Mouse (Mus musculus): ENCODE measurements around the gene Gm5134.

The Gm5134 gene

DNA sequence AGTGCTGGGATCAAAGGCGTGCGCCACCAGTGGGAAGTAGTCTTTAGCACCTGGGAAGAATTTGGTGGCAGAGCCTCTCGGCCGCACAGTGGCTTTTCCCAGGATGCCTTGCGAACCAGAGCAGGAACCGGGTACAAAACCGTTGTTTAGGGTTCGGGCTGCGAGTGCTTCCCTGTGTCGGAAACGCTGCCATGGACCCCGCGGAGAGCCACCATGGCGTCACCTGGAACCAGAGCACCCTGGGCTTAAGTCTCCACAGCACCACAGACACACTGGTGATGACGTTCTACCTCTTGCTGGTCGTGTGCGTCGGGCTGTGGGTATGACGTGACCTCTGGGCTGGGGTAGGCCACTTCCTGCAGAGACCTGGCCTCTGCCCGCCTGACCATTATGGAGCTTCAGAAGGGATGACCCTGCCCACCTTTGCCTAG, at the start of gene Gm5134:
Gm5134 (plus strand) TSS at position 134 of the 431 bp plus-strand sequence.
- no peak for DNase-seq

DNA sequence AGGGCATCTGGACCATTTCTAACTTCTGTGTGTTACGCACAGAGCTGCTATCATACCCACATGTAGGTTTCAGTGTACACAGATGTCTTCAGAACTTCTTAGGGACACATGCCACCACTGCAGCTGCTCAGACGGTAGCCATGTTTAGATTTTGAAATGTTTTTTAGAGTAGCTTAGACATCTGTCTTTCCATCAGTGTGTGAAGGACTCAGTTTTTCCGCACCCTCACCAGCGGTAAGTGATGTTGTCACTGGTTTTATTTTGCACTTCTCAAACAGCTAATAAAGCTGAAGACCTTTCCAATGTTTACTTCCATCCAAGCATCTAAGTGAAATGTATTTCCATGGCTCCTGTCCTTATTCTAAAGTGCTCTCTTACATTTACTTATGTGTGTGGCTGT, 47.4 kb upstream of the Gm5134 start:
- no peak for DNase-seq

DNA sequence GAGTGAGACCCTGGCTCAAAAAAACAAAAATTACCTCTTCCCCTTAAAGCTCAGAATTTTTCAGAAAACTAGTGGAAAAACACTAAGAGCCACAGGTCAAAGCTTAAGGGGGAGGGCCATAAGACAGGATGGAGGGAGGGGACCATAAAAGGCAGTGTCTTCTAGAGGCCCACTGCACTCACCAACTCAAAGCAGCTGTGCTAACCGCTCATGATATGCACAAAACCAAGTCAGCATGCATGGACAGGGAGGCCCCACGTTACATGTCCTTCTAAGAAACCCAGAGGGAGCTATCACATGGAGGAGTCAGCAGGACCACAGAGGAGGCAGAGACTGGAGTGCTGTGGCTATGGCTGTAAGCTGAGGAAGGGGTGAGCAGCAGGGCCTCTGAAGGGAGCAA, 43.6 kb upstream of the Gm5134 start:
- no peak for DNase-seq

DNA sequence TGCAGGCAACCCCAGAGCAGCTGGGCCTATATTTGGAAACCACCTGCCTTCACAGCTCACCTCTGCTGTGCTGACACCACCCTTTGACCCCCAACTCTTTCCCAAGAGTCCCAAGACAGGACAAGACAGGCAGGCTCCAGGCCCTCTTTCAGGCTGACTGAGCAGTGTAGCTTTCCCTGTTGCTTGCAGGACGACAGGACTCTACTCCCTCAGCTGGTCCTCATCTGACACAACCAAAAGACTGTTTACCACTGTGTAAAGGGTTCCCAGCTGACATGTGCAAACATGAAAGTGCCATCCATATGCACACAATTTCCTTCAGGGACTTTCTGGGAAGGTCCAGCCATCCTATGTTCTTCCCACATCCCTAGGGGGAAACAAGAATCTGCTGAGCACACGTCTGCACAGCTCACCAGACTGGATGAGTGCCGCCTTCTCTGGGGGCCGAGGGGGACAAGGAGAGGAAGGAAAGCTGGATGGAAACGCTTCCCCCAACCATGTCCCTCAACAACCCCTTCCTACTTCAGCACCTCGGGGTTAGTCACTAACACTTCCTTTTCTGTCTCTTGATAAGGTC, 41.2 kb upstream of the Gm5134 start:
- no peak for DNase-seq

DNA sequence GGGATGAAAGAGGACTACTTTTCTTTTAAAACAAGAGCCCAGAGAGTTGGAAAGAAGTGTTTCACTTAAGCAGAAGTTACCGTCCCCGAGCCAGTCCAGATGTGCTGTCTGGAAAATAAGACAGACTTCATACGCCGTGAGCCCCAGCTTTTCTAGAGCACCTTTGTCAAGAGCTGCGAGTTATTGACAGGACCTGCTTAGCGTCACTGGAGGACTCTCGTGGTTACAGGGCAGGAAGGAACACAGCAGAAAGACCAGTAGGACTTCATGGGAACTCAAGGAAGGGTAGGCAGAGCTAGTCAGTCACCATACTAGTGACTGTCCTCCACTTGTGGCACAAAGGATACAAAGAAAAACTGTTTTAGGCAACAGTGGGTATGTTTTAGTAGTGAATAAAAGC, 38.8 kb upstream of the Gm5134 start:
- DNase-seq: no peak

DNA sequence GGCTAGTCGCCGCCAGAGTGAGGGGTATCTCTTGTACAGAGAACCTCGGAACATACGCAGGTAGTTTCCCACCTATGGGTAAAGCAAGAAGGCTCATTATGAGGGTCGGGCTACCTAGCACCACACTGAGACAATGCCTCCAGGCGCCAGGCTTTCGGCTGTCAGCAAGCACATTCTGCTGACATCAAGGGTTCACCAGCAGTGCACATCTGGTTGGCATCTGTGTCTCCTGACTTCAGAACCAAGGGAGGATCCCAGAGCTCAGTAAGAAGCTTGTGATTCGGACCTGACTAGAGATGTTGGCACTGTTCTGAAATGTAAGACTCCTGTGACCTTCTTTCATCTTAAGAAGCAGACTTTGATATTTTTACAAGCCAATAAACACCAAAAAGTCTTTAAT, 37.5 kb upstream of the Gm5134 start:
- DNase-seq: no peak

DNA sequence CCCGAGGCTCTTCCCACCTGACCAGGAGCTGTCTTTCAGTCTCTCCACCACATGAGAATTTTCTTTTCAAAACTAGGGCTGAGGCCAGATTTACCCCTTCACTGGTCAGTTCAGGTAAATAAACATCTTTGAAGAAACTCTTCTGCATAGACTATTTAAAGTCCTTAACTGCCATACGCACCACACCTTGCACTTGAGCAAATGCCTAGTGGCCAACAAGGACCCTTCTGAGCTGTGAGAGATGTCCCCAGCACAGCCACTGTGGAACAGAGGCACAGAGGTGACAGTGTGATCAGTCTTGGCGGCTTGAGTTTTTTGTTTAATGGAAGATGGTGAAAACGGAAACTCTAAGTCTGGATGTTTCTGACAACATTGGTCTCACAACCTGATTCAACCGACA, 35.3 kb upstream of the Gm5134 start:
- no peak for DNase-seq

DNA sequence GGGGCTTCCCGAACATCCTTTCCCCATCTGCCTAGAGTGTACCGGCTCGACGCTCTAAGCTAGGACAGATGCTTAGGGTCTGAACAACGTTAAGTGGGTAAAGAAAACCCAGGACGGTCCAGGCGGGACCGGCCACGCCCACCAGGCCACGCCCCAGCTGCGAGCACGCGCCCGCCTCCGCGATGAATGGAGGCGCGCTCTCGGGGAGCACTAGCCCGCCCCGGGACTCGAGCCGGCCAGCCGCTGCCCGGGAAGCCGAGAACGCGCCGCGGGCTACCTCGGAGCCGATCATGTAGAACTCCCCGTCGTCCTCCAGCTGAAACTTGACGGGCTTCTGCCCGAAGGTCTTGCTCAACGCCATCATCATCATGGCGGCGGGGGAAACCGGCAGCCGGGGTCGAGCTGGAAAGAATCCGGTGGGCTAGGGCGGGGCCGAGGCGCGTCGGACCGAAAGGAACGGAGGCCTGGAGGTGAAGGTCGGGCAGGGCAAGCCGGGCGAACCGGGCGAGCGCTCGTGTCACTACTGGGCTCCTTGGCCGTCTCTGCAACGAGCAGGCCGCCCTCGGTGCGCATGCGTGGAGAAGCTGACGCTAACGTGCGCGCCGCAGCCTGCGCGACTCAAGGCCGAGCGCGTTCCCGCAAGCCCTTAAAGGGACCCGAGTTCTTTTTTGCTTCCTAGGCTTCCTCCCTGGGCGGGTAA, 33.1 kb upstream of the Gm5134 start, which contains the start of gene Smarcb1:
Smarcb1 (minus strand) TSS at position 592 of the 700 bp plus-strand sequence.
- DNase-seq: peak; percentile 97 to 98

DNA sequence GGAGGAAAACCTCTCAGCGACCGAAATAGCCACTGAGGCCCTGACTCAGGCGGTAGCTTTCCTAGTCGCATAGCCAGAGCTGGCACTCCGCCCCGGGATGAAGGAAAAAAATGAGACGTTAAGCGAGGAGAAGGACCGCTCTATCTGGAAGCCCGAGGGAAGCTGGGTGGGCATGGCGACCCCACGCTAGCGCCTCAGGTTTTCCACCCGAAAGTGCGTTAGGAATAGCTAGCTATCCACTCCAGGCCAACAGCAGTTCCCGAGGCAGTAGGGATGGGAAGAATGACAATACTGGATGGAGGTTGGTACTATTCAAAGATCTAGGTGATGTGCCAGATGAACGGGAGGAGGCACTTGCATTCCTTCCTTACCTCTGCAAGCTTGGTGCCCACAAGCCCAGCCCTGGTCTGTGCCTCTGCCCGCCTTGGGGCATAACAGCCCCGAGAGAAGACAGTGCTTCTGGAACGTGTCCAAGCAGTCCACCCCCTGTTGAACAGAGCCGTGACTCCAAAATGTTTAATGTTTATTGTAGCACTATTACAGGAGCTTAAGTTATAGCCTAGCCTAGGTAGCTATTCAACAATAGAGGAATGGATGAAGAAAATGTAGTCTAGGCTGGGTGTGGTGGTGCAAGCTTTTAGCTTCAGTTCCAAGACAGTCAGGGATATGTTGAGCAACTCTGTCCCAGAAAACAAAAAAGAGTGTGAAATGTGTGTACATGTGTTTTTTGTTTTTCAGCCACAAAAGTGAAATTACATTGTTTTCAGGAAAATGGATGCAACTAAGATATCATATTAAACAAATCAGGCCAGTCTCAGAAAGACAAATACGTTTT, 32.4 kb upstream of the Gm5134 start:
- DNase-seq: peak; percentile 49 to 56

DNA sequence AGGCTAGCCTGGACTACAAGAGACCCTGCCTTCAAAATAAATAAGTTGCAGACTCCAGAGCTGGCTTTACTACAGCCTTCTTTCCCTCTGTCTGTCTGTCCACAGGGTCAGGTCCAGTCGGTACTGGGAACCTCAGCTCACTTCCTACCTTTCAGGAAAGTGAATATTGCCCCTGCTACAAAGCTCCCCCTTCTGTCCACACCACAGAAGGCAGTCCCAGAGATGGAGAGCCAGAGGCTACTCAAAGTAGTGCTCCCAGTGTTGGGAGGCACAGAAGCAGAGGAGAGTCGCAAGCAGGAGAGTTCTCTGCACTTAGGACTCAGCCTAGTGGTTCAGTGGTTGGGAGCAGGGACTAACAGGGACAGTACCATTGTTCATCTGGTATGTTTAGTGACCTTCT, 30.0 kb upstream of the Gm5134 start:
- no peak for DNase-seq

DNA sequence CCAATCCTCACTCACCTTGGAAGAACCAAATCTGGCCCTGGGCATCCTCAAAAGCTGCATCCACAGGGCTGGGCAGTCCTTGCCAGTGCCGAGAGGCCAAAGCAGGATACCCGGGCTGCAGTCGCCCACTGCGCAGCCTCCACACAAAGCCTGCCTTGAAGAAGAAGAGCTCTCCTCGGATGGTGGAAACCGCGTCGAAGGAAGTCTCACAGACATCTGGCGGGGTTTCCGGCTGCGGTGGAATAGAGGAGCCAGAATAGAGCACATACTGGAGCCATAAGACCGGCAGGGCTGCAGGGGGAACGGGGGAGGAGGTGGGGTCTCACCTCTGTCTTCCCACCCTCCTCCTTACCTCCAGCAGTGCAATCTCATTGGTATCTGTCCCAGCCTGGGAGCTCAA, 27.9 kb upstream of the Gm5134 start:
- no peak for DNase-seq

DNA sequence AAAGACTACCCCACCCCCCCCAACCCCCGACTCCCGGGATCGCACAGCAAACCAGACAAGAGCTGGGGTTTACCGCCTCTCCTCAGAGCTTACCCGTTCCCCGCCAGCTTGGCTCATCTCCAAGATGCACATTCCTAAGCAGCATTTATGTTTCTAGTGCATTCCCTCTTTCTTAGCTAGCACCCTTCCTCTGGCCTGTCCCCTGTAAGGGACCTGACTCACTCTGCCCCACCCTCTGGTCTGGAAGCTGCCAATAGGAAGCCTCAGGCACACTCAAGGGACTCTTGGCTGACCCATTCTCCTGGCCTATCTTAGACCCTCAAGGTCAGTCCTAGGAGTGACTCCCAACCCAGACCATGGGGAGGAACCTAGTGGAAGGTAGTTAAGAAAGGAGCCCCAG, 24.0 kb upstream of the Gm5134 start:
- no peak for DNase-seq

DNA sequence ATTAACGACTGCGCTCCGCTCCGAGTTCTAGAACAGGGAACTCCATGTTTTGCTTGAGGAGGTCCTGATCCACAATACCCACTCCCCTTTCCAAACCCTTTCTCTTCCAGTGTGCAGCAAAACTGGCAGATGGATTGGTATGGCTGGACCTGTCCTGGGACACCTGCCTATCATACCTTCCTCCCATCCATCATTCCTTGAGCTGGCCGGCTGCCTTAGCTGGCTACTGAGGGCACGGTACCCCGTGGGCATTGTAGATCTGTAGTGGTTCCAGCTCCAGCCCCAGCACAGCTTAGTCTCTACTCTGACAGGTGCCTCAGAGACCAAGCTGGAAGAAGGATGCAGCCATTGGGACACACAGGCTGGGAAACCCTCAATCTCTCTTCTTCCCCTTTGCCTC, 23.0 kb upstream of the Gm5134 start:
- DNase-seq: no peak

DNA sequence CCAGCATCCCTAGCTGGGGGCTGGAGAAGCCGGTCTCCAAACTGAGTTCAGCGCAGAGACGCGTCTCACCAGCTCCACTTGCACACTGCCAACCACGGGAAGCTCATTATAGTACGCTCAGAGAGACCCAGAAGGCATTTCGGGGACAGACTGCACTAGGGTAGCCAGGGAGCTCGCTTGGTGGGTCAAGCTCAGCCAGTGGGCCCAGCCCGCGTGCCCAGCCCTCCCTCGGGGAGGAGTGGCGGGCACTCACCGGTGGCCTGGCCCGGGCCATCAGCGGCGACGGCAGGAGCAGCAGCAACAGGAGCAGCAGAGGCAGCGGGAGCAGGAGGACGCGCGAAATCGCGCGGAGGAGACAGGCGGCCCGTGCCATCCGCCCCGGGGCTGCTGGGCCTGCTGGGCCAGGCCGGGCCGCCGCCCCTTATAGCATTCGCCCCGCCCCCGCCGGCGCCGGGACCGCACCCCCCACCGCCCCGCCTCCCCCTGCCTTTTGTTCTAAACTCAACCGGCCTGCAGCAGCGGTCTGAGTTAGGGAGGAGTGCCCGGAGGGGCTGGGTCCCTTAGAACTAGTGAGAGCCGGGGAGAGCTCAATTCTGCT, 22.1 kb upstream of the Gm5134 start:
- peak; percentile 30 to 45 for DNase-seq

DNA sequence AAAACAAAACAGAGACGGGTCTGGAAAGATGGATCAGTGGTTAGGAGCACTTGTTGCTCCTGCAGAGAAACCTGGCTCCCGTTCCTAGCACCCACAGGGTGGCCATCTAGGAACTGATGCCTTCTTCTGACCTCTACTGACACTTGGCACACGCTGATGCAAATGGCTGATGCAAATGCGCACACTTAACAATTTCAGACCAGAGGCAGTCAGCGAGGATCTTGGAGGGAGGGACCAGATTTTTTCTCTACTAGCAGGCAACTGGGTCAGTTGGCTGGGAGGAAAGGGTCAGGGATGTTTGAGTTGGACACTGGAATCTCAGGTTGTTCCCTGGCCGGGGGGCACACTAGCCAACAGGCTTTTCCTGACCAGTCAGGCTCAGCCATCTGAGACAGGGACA, 21.4 kb upstream of the Gm5134 start, which contains the start of gene Chchd10:
Chchd10 (plus strand) TSS at position 240 of the 400 bp plus-strand sequence.
- no peak for DNase-seq

DNA sequence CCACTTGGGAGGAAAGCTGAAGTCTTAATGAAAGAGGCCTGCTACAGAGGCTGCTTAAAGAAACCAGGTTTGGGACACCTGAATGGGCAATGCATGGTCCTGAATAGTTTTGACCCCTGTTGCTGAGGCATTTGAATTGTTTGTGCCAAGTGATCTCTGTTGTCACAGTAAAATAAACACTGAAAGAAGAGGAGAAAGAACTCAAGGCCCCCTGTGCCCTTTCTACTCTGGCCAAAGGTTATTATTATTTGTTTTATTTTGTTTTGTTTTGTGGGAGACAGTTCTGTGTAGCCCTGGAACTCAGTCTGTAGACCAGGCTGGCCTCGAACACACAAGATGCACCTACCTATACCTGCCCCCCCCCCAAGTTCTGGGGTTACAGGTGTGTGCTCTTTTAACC, 19.3 kb upstream of the Gm5134 start:
- no peak for DNase-seq

DNA sequence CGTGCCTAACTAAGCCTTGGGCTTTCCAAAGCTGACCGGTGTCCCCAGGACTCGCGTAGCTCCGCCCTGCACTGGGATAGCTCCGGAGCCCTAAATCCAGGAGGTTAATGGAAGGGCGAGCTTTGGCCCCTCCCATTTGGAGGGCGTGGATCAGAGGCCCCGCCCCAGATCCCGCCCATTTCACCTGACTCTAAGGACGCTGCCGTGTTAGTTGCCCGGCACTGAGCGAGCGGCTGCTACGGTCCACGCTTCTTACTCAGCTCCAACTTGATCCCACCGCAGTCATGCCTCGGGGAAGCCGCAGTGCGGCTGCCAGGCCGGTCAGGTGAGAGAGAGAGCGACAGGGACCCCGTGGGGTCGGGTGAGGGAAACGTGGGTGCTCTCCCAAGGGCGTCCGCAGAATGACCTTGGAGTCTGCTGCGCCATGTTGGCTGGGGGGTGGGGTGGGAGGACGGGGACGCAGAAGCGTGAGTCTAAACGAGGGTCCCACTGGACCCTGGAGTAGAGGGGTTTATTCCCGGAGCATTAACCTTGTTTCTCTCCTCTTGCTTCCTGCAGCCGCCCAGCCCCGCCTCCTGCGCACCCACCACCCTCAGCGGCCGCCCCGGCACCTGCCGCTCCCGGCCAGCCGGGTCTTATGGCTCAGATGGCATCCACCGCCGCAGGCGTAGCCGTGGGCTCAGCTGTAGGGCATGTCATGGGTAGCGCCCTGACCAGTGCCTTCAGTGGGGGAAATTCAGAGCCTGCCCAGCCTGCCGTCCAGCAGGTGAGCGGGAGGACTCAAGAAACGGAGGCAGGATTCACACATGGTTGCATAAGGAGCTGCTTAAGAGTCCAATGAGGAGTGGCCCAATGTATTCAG, 18.4 kb upstream of the Gm5134 start, which contains the start of gene Mmp11:
Mmp11 (minus strand) TSS at position 817 of the 862 bp plus-strand sequence.
- peak; percentile 88 to 89 for DNase-seq

DNA sequence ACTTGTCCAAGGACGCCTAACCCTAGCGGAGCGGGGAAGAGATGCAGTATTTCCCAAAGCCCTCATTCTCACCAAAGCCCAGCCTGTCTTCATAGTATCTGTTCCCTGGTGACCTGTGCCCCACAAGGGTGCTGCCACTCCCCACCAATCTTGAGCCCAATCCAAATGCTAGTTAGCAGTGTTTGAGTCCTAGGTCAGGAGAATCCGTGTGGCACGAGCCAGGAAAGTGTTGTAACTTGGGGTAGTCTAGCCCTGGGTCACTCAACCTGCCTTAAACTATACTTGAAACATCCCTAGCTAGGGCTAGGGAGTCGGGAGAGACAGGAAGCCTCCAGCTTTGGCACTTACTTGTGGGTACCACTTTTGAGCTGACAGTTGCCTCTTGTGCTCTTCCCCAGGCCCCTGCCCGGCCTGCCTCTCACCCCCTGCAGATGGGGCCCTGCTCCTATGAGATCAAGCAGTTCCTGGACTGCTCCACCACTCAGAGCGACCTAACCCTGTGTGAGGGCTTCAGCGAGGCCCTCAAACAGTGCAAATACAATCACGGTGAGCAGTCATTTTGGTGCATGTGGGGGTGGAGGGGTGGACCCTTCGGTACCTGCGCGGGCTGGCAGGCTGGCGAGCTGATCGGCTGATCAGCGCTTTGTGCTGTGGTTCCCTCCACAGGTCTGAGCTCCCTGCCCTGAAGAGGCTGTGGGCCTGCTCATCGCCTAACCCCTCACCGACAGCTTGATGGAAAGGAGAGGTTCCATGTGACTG, 17.2 kb upstream of the Gm5134 start:
- no peak for DNase-seq

DNA sequence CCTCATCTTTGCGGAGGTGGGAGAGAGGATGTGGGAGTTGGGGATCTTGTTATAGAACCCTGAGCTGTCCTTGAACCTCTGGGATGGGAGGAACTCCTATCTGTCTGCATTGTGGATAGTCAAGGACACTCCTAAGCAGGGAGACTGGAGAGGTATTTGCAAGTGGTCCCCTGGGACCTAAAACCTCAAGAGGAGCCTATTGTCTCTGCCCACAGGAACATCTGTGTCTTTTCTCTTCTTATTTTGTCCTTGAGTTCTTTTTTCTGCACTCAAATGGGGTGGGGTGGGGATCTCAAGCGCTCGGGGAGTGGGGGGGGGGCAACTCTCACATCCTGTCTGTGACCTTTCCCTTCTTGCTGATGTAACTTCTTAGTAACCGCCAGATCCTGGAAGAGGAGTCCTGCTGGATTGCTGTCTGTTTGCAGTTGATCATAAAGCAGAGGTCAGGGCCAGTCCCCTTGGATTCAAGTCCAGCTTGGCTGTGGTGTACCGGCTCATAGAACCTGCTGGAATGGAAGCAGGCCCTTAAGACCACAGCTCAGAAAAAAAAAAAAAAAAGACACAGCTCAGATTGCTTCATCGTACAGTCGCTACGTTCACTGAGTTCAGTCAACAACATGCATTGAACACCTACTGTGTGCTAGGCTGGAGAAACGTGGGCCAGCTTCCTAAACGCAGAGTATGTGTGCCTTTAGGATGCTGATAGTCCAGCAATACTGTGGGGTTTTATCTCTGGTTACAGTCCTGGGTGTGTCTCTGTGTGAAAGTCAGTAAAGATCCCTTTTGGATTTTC, 16.3 kb upstream of the Gm5134 start:
- DNase-seq: no peak

DNA sequence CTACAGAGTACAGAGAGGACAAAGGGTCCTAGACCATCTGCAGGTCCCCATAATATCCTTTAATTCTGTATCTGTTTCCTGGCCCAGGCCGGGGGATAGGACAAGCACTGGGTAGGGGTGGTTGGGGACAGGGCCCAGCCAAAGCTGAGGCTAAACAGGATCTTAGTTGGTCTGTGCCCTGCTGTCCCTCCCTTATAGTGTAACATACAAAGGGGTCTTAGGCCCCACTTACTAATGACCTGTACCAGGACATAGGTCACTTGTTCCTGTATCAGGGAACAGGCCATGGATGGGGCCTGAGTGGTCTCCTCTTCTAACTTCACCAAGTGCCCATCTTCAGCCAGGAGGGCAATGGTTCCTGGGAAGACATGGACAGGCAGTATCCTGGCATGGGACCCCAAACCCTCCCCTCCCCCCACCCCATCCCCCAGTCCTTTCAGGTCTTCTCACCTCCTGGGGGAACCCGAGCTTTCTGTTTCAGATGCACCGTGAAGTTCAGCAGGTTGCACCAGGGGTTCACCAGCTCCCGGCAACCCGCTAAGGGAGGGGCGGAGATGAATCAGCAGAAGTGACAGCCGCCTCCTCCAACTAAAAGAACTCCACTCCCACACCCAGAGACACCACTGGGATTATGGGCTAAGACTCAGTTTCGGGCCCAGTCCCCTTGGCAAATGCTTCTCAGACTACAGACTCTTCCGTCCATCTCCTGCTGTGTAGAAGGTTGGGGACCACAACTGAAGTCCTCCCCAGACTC, 14.7 kb upstream of the Gm5134 start:
- no peak for DNase-seq

Measured in cerebellum, adult 18-20 months (tissue).